Comparison of ENCODE assay signal across 13 mouse cellular contexts in the genomic region with DNA sequence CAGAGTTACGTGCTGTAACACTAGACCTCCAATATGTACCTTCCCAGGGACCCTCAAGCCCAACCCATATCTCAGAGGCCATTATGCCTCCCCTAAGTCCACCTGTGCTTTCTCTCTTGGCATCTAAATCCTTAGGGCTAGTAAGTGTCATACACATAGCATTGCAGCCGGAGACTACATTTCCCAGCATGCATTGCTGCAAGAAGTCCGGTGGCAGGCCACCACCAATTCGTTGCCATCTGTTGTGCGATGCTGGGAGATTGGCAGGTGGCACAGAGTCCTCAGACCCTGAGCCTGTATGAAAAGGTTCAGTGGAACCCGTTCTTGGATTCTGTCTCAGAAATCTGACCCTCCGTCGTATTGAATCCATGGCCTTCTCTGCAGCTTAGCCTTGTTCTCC. TPM values are rescaled to one million over a fixed set of nuclear protein-coding genes. Genes with fewer than 3 reads are reported as not detected.
DNase-seq lines count a peak whose midpoint lies in the region; ATAC-seq and TF ChIP-seq lines count a peak whose summit lies in the region.
"Had no signal": no experiment of that assay in that cellular context is flagged by ENCODE, and none has a peak within 500 bp of the region (broad histone marks: within the 10 kb centered on the region; RNA-seq: fewer than 3 reads in every experiment).

No protein-coding gene starts in this region.

- peaks cover 100% of the 10 kb centered on the region for H3K36me3 ChIP-seq in midbrain, embryonic 13.5 days
- peaks cover 51% of the 10 kb centered on the region for H3K36me3 ChIP-seq in midbrain, embryonic 11.5 days (ENCODE audit: control insufficient read depth, insufficient read depth, low read length)
- H3K36me3 ChIP-seq in splenic B cell, adult 2 months (ENCODE audit: control insufficient read depth, insufficient read depth, low read length, poor library complexity, severe bottlenecking), result peaks cover 6% of the 10 kb centered on the region; the same call in 1 of the 2 replicates
- peaks cover 66% of the 10 kb centered on the region for H3K36me3 ChIP-seq in stomach, postnatal 0 days (ENCODE audit: control insufficient read depth, insufficient read depth, low read length)

- H3K9me3 ChIP-seq in midbrain, embryonic 13.5 days, result no peaks in the 10 kb centered on the region
- H3K9me3 ChIP-seq in midbrain, embryonic 11.5 days (ENCODE audit: control insufficient read depth, low read length), result no peaks in the 10 kb centered on the region
- no peaks in the 10 kb centered on the region for H3K9me3 ChIP-seq in stomach, postnatal 0 days (ENCODE audit: control insufficient read depth, low read length)

- no peak overlapping the region for H3K9ac ChIP-seq in midbrain, embryonic 13.5 days (replicated peaks)
- no peak overlapping the region for H3K9ac ChIP-seq in midbrain, embryonic 11.5 days (ENCODE audit: low read length)
- H3K9ac ChIP-seq in stomach, postnatal 0 days (ENCODE audit: low read length), result no peak overlapping the region
- H3K9ac ChIP-seq: limb, embryonic 12.5 days had no signal

- no peak overlapping the region for H3K27ac ChIP-seq in midbrain, embryonic 13.5 days
- no peak overlapping the region for H3K27ac ChIP-seq in midbrain, embryonic 11.5 days (ENCODE audit: low read depth, low read length)
- no peak overlapping the region for H3K27ac ChIP-seq in stomach, postnatal 0 days (replicated peaks)
- H3K27ac ChIP-seq: limb, embryonic 12.5 days had no signal

- TF ChIP-seq EP300 in stomach, postnatal 0 days (optimal IDR thresholded peaks at IDR 0.05), result no peak

- no peaks in the 10 kb centered on the region for H3K4me1 ChIP-seq in midbrain, embryonic 13.5 days (replicated peaks)
- no peaks in the 10 kb centered on the region for H3K4me1 ChIP-seq in midbrain, embryonic 11.5 days (ENCODE audit: control insufficient read depth, insufficient read depth, low read length)
- no peaks in the 10 kb centered on the region for H3K4me1 ChIP-seq in stomach, postnatal 0 days (replicated peaks; ENCODE audit: control insufficient read depth, insufficient read depth)
- H3K4me1 ChIP-seq: limb, embryonic 12.5 days had no signal

- no peak overlapping the region for H3K4me3 ChIP-seq in midbrain, embryonic 13.5 days (replicated peaks)
- no peak overlapping the region for H3K4me3 ChIP-seq in midbrain, embryonic 11.5 days (ENCODE audit: low read depth, low read length)
- no peak overlapping the region for H3K4me3 ChIP-seq in stomach, postnatal 0 days (ENCODE audit: low read depth, low read length)
- H3K4me3 ChIP-seq: limb, embryonic 12.5 days had no signal

- 64% methylated on average over 8 of the region's 8 CpGs for WGBS in midbrain, embryonic 13.5 days
- 75% methylated on average over 8 of the region's 8 CpGs for WGBS in midbrain, embryonic 11.5 days
- WGBS in stomach, postnatal 0 days, result 82% methylated on average over 8 of the region's 8 CpGs

- ATAC-seq in CD4-positive, CD25-positive, alpha-beta regulatory T cell, adult 4 months, result no peak
- ATAC-seq in midbrain, embryonic 13.5 days, result peak; percentile 5; the same call in 1 of the 2 replicates
- no peak for ATAC-seq in midbrain, embryonic 11.5 days (ENCODE audit: low FRiP score)
- no peak for ATAC-seq in stomach, postnatal 0 days (ENCODE audit: low FRiP score, low TSS enrichment)
- ATAC-seq: Patski had no signal

- peak; percentile 38 for DNase-seq in CD4-positive, CD25-positive, alpha-beta regulatory T cell, adult 2 months (ENCODE audit: low read depth, low spot score)
- no peak for DNase-seq in midbrain, embryonic 11.5 days (ENCODE audit: low spot score, missing footprints)
- DNase-seq in cerebellum, adult 8-10 months, result peak; percentile 50
- peak; percentile 41 for DNase-seq in splenic B cell, adult 2 months (ENCODE audit: low read depth, low spot score)
- no peak for DNase-seq in thymus, postnatal 25 days
- DNase-seq in stomach, postnatal 0 days (ENCODE audit: low spot score), result no peak
- DNase-seq: adrenal gland, postnatal 10 days; kidney, postnatal 14 days; lung, adult 2 months had no signal

- H3K4me2 ChIP-seq in midbrain, embryonic 13.5 days (replicated peaks), result no peak overlapping the region
- no peak overlapping the region for H3K4me2 ChIP-seq in midbrain, embryonic 11.5 days
- H3K4me2 ChIP-seq in stomach, postnatal 0 days (replicated peaks; ENCODE audit: low read depth), result no peak overlapping the region
- H3K4me2 ChIP-seq: limb, embryonic 12.5 days had no signal

- no peaks in the 10 kb centered on the region for H3K27me3 ChIP-seq in midbrain, embryonic 13.5 days
- H3K27me3 ChIP-seq in midbrain, embryonic 11.5 days (ENCODE audit: control insufficient read depth, insufficient read depth, low read length), result no peaks in the 10 kb centered on the region
- no peaks in the 10 kb centered on the region for H3K27me3 ChIP-seq in splenic B cell, adult 2 months (ENCODE audit: control insufficient read depth, insufficient read depth, low read length, poor library complexity, severe bottlenecking)
- H3K27me3 ChIP-seq in stomach, postnatal 0 days (ENCODE audit: control insufficient read depth, insufficient read depth, low read length), result no peaks in the 10 kb centered on the region
- H3K27me3 ChIP-seq: limb, embryonic 12.5 days; Patski had no signal

- TF ChIP-seq CTCF in stomach, postnatal 0 days (IDR thresholded peaks at IDR 0.05; ENCODE audit: low read depth), result no peak

RNA-seq across cellular contexts. Expression of a gene that starts 25.1 kb away (rescaled TPM):
- polyA plus RNA-seq in CD4-positive, CD25-positive, alpha-beta regulatory T cell, adult 4 months (2017; shearing (Covaris generic)), result not detected
- 0.07 TPM in 1 of 2 replicates, not detected in the other for polyA plus RNA-seq in midbrain, embryonic 13.5 days (2015; fragmentation: Nextera tagmentation; extraction: Ambion mirVana)
- not detected in 2 replicates for polyA plus RNA-seq in midbrain, embryonic 11.5 days (2014; fragmentation: Nextera tagmentation; extraction: Ambion mirVana)
- polyA plus RNA-seq in stomach, postnatal 0 days (2015; fragmentation: Nextera tagmentation; extraction: Ambion mirVana), result 42.1 and 43.6 TPM in 2 replicates
- polyA plus RNA-seq: Patski had no signal

RNA-seq across cellular contexts. Expression of a gene that starts 25.8 kb away (rescaled TPM):
- polyA plus RNA-seq in CD4-positive, CD25-positive, alpha-beta regulatory T cell, adult 4 months (2017; shearing (Covaris generic)), result 1 to 10 TPM; 2.6 to 3.3 TPM
- 1.1 and 1.2 TPM in 2 replicates for polyA plus RNA-seq in midbrain, embryonic 13.5 days (2015; fragmentation: Nextera tagmentation; extraction: Ambion mirVana)
- polyA plus RNA-seq in midbrain, embryonic 11.5 days (2014; fragmentation: Nextera tagmentation; extraction: Ambion mirVana), result 0.37 and 1.4 TPM in 2 replicates
- polyA plus RNA-seq in stomach, postnatal 0 days (2015; fragmentation: Nextera tagmentation; extraction: Ambion mirVana), result 24.3 and 26.5 TPM in 2 replicates

RNA-seq across cellular contexts. Expression of a gene that starts 28.9 kb away (rescaled TPM):
- 1 to 10 TPM in 1 of 2 experiments, under 1 TPM in 1; 0.91 to 1.3 TPM for polyA plus RNA-seq in CD4-positive, CD25-positive, alpha-beta regulatory T cell, adult 4 months (2017; shearing (Covaris generic))
- 13.9 and 16.3 TPM in 2 replicates for polyA plus RNA-seq in midbrain, embryonic 13.5 days (2015; fragmentation: Nextera tagmentation; extraction: Ambion mirVana)
- 8.9 and 10.7 TPM in 2 replicates for polyA plus RNA-seq in midbrain, embryonic 11.5 days (2014; fragmentation: Nextera tagmentation; extraction: Ambion mirVana)
- 5.2 and 5.3 TPM in 2 replicates for polyA plus RNA-seq in stomach, postnatal 0 days (2015; fragmentation: Nextera tagmentation; extraction: Ambion mirVana)

RNA-seq across cellular contexts. Expression of a gene that starts 33.4 kb away (rescaled TPM):
- polyA plus RNA-seq in CD4-positive, CD25-positive, alpha-beta regulatory T cell, adult 4 months (2017; shearing (Covaris generic)), result not detected
- polyA plus RNA-seq in midbrain, embryonic 13.5 days (2015; fragmentation: Nextera tagmentation; extraction: Ambion mirVana), result 0.24 and 0.32 TPM in 2 replicates
- polyA plus RNA-seq in midbrain, embryonic 11.5 days (2014; fragmentation: Nextera tagmentation; extraction: Ambion mirVana), result 0.77 and 1.1 TPM in 2 replicates
- 0.97 and 1.1 TPM in 2 replicates for polyA plus RNA-seq in stomach, postnatal 0 days (2015; fragmentation: Nextera tagmentation; extraction: Ambion mirVana)
- polyA plus RNA-seq: Patski had no signal

RNA-seq across cellular contexts. Expression of a gene that starts 47.9 kb away (rescaled TPM):
- 10 to 100 TPM; 10.1 to 11.6 TPM for polyA plus RNA-seq in CD4-positive, CD25-positive, alpha-beta regulatory T cell, adult 4 months (2017; shearing (Covaris generic))
- polyA plus RNA-seq in midbrain, embryonic 13.5 days (2015; fragmentation: Nextera tagmentation; extraction: Ambion mirVana), result 27.6 and 28.9 TPM in 2 replicates
- 10.3 and 10.9 TPM in 2 replicates for polyA plus RNA-seq in midbrain, embryonic 11.5 days (2014; fragmentation: Nextera tagmentation; extraction: Ambion mirVana)
- polyA plus RNA-seq in stomach, postnatal 0 days (2015; fragmentation: Nextera tagmentation; extraction: Ambion mirVana), result 6.0 and 6.4 TPM in 2 replicates

Comparison
In these comparisons a context has a peak if more than half of its experiments do, and no peak if none do; other contexts are left out.
1. DNase-seq: peak in CD4-positive, CD25-positive, alpha-beta regulatory T cell, adult 2 months (single experiment), cerebellum, adult 8-10 months (single experiment) and splenic B cell, adult 2 months (single experiment); none in midbrain, embryonic 11.5 days (single experiment), thymus, postnatal 25 days (single experiment) and stomach, postnatal 0 days (single experiment).
2. RNA of a gene that starts 25.1 kb away (polyA plus RNA-seq): 42.1 to 43.6 TPM in stomach, postnatal 0 days; not detected in CD4-positive, CD25-positive, alpha-beta regulatory T cell, adult 4 months, 0.07 TPM in midbrain, embryonic 13.5 days and not detected in midbrain, embryonic 11.5 days; every median in the first group is over 10 times any median in the second.